Mouse (Mus musculus) WW6 (cell line): ENCODE results near the gene Plxna1.

Experiments used
- DNase-seq: peaks from one replicate; pipeline ENCODE4 v3.0.0-alpha.2; 2013; ENCODE audit warnings: low read depth, low spot score

Plxna1 gene

DNA sequence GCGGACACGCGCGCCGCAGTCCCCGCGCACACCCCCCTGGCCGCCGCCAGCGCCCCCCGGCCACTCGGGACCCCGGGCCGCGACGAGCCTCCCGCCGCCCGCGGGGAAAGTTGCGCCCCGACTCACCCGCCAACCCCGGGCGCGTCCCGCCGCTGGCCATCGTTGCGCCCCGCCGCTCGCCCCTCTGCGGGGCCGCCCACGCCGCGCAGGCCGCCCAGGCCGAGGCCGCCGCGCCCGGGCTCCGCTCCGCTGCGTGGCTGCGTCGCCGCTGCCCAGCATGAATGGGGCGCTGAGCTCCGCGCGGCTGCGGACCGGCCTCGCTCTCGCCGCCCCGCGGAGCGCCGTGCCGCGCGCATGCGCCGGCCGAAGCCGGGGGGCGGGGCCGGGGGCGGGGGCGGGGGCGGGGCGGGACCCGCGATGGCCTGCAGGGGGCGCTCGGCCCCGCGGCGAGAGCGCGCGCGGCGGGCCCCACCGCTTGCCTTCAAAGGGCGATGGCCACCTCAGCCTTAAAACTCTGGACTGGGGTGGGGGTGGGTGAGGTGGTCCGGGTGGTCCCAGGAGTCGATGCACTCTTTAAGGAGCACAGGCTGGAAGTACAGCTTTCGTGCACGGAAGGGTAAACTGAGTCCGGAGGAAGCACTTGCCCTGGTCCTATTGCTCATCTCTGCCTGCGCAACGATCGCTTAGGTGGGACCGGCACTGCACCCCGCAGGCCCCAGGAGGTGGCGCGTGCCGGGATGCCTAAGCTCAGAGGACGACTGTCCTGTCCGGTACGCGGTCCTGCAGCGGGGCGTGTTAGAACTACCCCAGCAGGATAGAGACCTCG lies at the start of gene Plxna1:
Gene Plxna1, minus strand, starts transcription at position 340 of the 826 bp plus-strand sequence.
- peak; percentile 28 for DNase-seq

DNA sequence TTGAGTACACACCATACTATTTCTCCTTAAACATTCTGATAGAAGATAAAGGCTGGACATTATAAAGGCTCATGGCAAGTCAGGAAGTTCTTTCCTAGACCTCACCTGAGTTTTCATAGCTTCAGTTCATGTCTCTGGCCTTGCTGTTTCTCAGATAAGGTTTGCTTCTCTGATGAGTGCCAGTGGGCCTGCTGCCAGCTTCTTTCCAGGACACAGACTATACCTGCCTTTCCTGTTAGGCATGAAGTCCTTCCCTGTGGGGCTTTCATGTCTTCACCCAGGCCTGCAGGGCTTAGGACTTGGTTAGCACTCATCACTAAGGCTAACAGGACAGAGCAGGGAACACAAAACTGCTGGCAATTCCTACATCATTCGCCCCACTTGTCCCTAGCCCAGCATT lies 46.6 kb upstream of the Plxna1 start:
- DNase-seq: no peak

DNA sequence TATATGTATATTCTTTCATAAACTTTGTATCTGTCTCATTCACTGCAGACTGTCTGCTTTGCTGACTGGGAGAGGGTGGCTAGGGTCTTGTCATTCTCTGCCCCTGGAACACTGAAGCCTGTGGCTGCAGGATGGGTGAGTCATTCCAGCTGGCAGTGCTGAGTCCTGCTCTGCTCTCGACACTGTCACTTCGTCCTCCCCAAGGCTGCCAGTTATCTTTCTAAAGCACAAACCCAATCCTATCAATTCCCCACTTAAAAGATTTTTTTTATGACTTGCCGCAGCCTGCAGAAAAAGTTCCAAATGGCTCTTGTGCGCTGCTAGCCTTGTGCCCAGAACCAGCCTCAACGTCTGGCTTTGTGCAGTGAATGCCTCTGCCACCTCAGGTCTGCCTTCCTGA lies 45.8 kb upstream of the Plxna1 start:
- DNase-seq: no peak

DNA sequence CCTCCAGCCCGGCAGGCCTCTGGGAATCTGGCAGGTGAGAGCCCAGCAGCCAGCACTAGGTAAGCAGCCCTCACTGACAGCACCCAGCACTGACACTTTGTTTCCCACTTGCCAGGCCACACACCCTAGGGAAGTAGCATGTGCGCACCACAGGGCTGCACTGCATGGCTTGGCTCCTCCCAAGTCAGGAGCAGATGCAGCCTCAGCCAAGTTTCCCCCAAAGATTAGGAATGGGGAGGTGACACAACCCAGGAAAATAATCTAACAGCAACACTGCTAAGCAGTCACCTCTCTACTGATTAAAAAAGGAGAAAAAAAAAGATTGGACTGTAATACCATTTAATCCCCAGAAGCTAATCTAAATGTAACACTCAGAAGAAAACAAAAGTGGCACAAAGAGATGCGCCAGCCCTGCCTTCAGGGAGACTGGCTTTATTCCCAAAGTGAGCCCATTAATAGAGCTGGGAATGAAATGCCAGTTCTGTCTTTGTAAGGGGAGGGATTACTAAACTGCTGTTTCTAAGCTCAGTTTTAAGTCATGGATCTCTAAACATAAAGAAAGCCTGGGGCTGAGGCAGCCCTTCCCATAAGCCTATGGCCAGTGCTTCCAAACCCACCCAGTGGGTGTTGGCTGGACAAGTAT lies 44.9 kb upstream of the Plxna1 start:
- no peak for DNase-seq

DNA sequence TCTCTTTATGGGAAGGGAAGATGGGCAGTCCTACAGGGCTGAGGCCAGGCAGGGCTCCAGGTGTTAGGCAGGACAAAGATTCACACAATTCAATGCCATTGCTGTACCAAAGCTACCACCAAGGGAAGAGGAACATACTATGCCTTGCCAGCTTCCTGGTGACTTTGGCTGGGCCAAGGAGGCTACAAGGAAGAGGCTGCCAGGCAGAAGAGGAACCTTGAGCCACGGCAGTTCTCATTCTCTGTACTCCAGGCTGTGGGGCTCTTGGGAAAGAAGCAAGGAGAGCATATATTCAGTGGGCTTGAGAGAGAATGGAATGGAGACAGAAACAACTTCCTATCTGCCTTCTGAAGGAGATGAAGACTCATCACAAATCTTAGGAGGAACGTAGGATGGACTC lies 42.5 kb upstream of the Plxna1 start:
- DNase-seq: no peak

DNA sequence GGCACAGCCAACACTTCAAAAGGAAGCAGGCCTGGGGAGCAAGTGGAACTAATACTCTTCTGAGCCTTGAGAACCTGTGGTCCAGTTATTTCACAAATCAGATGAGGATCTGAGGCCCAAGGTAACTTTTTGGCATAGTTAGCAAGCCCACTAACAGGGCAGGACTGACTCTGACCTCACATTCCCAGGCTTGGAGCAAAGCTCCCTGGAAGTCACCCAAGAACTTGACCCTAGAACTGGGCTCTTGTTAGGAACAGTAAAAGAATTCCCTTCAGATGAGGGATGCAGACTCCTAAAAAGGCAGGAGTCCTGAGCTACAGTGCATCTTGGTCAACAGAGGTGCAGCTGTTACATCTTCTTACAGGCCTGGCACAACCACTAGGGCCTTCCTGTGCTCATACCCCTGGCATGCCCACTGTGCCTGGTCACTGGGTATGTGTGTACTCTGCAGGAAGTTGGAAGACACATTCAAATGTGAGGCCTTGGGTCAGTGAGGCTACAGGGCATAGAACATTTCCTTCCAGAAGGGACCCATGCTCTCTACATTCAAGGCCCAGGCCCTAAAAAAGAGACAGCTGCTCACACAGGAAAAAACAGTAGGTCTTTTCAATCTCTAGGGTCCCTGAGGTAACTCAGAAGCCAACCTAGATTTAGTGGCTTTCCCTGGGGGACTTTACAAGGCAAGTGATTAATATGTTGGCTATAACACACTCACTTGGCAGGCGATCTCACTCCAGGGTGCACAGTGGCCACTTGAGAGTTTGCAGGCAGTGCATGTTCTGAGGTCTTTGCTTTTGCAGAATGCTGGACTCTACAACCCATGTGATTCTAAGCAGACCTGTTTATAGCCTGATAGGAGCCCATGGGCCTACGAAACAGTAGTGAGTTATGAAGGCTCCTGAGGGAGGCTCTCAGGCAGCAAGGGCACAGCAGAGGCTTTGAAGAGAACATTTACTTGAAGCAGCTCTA lies 41.1 kb upstream of the Plxna1 start:
- DNase-seq: no peak

DNA sequence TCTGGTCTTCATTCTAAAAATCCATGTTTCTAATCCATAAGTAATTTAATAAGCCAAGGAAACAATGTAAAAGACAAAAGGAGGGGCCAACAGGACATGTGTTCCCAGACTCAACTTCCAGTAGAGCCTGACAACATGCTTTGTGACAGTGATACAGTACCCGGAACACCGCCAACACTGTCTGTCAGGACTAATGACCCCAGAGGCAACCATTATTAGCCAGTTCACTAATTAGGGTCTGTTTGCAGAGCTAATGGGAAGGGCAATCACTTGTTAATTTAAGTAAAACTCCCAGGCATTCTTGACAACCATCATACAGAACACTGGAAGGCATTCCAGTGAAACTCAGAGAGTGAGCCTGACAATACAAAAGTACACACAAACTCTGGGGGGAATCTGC lies 40.0 kb upstream of the Plxna1 start:
- no peak for DNase-seq

DNA sequence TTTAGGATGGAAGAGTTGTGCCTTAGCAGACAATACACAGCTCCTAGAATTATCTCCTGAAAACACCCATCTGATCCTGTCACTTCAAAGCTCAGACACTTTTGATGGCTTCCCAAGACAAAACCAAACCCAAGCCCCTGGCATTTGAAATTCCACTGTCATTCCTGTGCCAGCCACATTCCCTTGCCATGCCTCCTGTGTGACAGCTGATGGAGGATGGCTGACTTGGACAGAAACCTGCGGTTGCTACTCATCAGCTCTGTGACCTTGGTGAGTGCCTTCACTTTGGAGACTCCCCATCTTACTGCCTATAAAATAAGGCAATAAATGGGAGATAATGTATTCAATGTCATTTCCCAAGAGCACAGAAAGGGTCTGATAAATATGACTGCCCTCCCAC lies 37.1 kb upstream of the Plxna1 start:
- no peak for DNase-seq

DNA sequence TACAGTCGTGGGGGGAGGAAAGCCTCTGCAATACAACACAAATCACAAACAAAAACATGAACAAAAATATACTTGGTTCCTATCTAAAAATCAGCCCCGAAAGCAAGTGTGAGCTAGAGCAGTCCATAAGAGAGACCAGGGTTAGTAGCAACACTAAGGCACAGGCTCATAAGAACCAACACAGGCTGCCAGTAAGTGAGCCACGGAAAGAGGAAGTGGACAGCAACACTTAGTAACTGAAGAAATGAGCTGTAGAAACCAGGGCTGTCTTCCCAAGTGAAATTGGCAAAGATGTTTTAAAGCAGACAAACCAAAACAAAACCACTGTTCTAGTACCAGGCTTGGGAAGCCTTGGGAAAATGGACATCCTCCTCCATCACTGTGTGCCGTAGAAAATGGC lies 35.5 kb upstream of the Plxna1 start:
- no peak for DNase-seq

DNA sequence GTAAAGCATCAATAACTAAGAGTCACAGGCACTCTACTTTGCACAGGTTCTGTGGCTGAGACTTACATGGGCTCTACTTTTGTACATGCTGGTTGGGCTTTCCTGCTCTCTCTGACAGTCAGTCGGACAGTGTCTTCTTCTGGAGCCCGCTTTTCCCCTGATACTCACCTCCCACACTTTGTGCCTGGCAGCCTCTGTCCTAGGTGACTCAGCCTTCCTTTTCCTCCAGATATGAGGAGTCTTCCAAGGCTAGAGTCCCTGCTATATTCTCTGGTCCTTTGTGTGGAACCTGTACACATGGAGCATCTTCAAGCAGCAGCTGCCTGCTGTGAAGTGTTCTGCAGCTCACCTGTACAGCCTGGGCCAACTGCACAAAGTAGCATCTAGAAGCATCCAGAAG lies 31.4 kb upstream of the Plxna1 start:
- DNase-seq: no peak

DNA sequence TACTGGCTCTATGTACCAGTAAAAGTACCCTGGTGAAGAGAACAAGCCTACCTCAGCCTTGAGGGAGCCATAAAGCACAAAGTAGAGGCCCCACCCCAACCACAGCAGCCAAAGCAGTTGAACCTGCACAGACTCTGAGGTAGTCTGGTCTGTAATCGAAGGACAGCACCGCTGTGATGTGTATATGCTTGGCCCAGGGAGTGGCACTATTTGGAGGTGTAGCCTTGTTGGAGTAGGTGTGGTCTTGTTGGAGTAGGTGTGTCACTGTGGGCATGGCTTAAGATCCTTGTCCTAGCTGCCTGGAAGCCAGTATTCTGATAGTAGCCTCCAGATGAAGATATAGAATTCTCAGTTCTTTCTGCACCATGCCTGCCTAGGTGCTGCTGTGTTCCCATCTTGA lies 29.8 kb upstream of the Plxna1 start:
- no peak for DNase-seq

DNA sequence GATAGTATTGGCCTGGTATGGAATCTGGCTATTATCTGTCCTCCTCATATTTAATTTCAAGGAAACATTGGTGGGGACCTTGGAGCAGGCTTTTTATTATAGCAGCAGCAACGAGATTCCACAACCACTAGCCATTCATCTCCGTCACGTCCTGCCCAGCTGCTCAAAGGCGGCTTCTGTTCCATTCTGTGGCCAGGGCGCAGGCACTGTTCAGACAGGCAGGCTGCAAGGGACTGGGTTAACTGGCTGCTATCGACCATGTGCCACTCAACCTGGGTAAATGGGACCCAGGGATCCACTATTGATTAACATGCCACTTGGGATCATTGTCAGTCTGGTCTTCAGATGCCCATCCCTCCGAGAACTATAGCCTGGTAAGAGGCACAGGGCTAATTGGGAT lies 27.4 kb upstream of the Plxna1 start:
- DNase-seq: no peak

DNA sequence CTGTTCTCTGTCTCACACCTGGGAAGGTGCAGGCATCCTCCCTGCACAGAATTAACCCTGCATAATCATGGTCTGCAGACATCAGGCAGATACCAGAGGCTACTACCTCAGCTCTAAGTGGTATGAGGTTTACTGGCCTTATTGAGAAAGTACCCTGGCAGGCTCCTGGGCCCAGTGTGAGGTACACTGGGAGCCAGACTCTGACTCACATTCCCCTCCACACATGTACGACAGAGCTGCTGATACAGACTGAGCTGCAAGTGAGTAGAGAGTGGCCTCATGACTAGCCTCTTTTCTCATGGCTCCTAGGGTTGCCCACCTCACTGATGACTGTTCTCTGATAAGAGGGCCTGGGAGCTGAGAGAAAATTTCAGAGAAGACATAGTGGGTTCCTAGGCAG lies 24.5 kb upstream of the Plxna1 start:
- no peak for DNase-seq

DNA sequence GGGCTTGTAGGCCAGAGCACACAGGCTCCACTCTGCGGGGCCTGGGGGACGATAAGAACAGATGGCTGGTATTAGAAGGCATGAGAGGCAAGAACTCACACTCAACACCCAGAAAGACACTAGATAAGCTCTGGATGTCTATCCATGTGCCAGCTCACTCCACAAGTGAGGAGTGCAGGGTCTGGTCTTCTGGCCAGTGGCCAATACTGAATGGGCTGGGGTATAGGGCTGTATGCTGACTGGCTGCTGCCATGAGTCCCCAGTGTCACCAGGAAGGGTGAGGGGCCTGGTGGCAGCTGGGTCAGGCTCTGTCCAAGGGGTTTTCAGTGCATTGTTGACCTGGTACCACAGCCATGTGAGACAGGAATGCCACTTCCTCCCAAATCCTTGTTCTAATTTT lies 22.3 kb upstream of the Plxna1 start:
- DNase-seq: no peak

DNA sequence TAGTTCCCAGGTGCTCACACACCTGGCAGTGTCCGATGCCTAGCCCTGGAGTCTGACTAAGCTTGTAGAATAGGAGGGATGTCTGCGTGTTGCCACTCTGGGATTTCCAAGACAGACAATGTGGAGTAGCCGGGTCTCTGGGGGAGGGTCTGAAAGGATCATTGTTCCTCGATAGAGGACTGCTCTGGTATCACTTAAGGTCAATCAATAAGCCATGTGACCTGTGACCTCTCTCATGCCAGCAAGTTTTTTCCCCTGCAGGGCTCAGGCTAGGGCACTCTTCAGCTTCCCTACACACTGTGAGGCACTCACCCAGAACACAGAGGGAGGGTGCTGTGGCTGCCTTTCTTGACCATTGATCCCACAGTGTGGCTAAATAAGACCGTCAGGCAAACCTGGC lies 19.4 kb upstream of the Plxna1 start:
- no peak for DNase-seq

DNA sequence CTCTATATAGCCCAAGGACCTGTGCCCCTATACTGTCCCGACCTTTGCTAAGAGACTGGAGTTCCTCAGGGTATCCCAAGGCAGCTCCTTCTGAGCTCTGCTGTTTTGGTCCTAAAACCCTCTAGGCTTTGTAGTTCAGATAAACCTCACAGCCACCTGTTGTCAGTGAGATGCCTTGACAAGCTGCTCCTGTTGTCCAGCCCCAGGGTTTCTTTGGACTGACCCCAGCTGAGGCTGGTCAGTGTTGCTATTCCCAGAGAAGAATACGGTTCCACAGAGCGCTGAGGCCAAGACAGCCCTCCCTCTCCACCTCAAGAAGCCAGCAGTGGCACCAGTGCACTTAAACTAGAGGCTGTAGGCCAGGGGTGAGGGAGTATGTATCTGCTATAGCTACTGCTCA lies 18.8 kb upstream of the Plxna1 start:
- no peak for DNase-seq

DNA sequence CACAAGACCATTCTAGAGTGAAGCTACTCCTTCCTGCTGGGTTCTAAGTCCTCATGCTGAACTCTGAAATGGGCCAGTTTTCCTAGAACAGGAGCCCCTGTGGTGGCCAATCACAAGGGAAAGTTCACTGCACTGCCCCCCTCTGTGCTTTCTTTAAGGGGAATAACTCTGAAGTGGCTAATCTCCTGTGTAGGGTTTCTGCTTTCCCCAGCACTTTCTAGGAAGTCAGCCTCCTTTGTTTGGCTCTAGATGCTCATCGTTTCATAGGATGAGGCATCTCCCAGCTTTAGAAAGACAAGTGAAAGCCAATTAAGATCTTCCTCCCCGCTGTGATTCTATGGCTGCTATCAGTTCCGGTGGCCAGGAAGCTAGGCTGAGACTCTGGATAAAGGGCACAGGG lies 18.3 kb upstream of the Plxna1 start:
- DNase-seq: no peak

DNA sequence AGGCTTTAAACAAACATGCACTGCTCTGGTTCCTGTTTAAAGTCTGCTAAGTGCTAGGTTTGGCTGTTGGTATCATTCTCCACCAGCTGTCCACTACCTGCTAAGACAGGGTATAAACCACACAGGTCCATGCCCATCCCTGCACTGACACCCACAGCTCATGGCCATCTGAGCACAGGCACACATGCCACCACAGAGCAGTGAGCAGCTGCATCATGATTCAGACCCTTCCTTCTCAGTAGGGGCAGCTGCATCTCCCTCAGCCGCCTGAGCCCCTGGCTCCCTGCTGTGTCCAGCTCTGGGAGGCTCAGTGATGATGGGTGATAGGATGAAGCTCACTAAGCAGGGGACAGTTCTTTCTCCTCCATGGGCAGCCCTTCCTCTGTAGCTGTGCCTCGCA lies 15.8 kb upstream of the Plxna1 start:
- no peak for DNase-seq

DNA sequence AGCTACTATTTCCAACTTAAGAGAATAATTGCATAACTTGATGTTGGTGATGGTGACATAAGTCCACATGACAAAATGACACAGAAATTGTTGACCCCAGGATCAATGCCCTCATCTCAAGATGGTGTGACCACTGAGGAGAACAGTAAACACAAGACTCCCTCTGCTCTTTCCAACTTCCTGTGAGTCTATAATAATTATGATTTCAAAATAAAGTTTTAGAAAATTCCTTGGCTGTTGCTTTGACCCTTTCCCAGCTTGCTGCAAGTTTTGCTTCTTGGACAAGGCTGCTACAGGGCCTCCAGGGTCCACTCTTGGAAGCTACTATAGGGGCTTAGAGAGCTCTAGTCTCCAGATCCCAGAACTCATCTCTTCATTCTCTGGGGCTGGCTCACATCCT lies 6.4 kb upstream of the Plxna1 start:
- no peak for DNase-seq

DNA sequence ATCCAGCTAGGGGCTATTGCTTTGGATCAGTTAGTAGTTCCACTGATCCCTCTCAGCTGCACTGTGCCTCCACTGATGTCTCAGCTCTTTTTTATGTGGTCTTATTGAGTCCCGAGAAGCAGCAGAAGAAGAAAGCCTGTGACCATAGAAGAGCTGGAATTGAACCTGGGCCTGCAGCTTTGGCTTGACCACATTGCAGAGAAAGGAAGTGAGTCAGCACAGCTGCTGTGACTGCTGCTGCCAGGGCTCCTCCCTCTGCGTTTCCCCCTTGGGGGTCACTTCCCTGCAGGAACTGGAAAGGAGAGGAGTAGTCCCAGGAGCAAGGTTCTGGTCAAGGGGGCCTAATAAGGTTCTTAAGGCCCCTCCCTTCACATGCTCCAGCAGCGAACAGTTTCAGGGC lies 1.9 kb upstream of the Plxna1 start:
- DNase-seq: no peak

DNA sequence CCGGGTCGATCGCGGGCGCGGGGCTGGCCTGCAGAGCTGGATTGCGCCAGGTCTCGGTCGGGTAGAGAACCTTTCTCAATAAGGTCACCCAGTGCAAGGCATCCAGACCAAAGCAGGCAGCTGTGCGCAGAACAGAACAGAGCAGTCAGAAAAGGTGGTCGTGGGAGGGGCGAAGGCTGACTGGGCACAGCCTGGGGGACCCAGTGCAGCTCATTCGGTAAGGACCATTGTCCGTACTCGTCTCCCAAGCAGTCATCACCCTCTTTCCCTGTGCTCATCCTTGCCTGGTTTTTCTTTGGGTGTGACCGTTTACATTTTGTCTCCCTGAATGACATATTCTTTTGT lies 659 bp upstream of the Plxna1 start:
- no peak for DNase-seq
